Mouse (Mus musculus): Measurements from ENCODE around the gene Stk32b. TPM values are rescaled to one million over a fixed set of nuclear protein-coding genes. Genes with fewer than 3 reads are reported as not detected.

Stk32b gene
- polyA plus RNA-seq, 1 experiment from 2014 or later = 3.4 TPM

- no peaks in the 10 kb centered on the region for H3K27me3 ChIP-seq
- WGBS = 82% methylated on average over 5 of the region's 5 CpGs
- no peak overlapping the region for H3K4me3 ChIP-seq (replicated peaks)
- H3K27ac ChIP-seq = no peak overlapping the region
- no peak for ATAC-seq (replicated peaks; ENCODE audit: low FRiP score)
- H3K9ac ChIP-seq = no peak overlapping the region
- no peaks in the 10 kb centered on the region for H3K36me3 ChIP-seq
- 0 out of 2 replicates have a peak, but pooled peaks cover under 1% of the 10 kb centered on the region for H3K4me1 ChIP-seq
- H3K4me2 ChIP-seq = no peak overlapping the region
- no peaks in the 10 kb centered on the region for H3K9me3 ChIP-seq (replicated peaks)
These were observed 61.8 kb downstream of the Stk32b start for GRCm38 (mm10) chr5:37655208-37655607.

- WGBS = 51% methylated on average over 10 of the region's 10 CpGs
These were observed 66.2 kb downstream of the Stk32b start for GRCm38 (mm10) chr5:37650681-37651211.

GRCm38 (mm10) chr5:37650089-37650601, 66.8 kb downstream of the Stk32b start:
- Histone ChIP-seq H3K4me3 (replicated peaks) (no peak overlapping the region), H3K27me3 (no peaks in the 10 kb centered on the region), H3K9ac (no peak overlapping the region), H3K36me3 (no peaks in the 10 kb centered on the region), H3K4me2 (no peak overlapping the region; the same call in 1 of the 2 replicates), H3K4me1 (peaks cover 7% of the 10 kb centered on the region; the same call in 1 of the 2 replicates), H3K9me3 (replicated peaks) (no peaks in the 10 kb centered on the region), H3K27ac (peak overlapping the region; percentile 82)
- no peak for ATAC-seq (replicated peaks; ENCODE audit: low FRiP score)
- 67% methylated on average over 1 of the region's 1 CpGs for WGBS

More at GRCm38 (mm10) chr5:37650681-37651211, 66.2 kb downstream of the Stk32b start:
- peak overlapping the region; percentile 82 for H3K27ac ChIP-seq
- peaks cover 7% of the 10 kb centered on the region; the same call in 1 of the 2 replicates for H3K4me1 ChIP-seq
- no peaks in the 10 kb centered on the region for H3K36me3 ChIP-seq
- ATAC-seq (replicated peaks; ENCODE audit: low FRiP score) = peak; percentile 93
- no peak overlapping the region for H3K4me3 ChIP-seq (replicated peaks)
- H3K27me3 ChIP-seq = no peaks in the 10 kb centered on the region
- H3K9me3 ChIP-seq (replicated peaks) = no peaks in the 10 kb centered on the region
- no peak overlapping the region for H3K9ac ChIP-seq
- peak overlapping the region; percentile 14; the same call in 1 of the 2 replicates for H3K4me2 ChIP-seq

GRCm38 (mm10) chr5:37644082-37644481, 72.9 kb downstream of the Stk32b start:
- H3K4me3 ChIP-seq (replicated peaks) = no peak overlapping the region
- no peaks in the 10 kb centered on the region for H3K27me3 ChIP-seq
- no peaks in the 10 kb centered on the region for H3K9me3 ChIP-seq (replicated peaks)
- 84% methylated on average over 7 of the region's 7 CpGs for WGBS
- ATAC-seq (replicated peaks; ENCODE audit: low FRiP score) = no peak
- H3K9ac ChIP-seq = no peak overlapping the region
- H3K4me2 ChIP-seq = no peak overlapping the region
- H3K36me3 ChIP-seq = no peaks in the 10 kb centered on the region
- H3K27ac ChIP-seq = no peak overlapping the region
- H3K4me1 ChIP-seq = no peaks in the 10 kb centered on the region

- Histone ChIP-seq H3K9ac (no peak overlapping the region), H3K27me3 (no peaks in the 10 kb centered on the region), H3K9me3 (replicated peaks) (no peaks in the 10 kb centered on the region), H3K27ac (no peak overlapping the region), H3K36me3 (no peaks in the 10 kb centered on the region), H3K4me1 (no peaks in the 10 kb centered on the region), H3K4me3 (replicated peaks) (no peak overlapping the region), H3K4me2 (no peak overlapping the region)
- WGBS = 85% methylated on average over 7 of the region's 7 CpGs
- ATAC-seq (replicated peaks; ENCODE audit: low FRiP score) = no peak
These were observed 74.5 kb downstream of the Stk32b start for GRCm38 (mm10) chr5:37642486-37642885.

- H3K9ac ChIP-seq = no peak overlapping the region
- H3K4me3 ChIP-seq (replicated peaks) = no peak overlapping the region
- no peaks in the 10 kb centered on the region for H3K36me3 ChIP-seq
- 86% methylated on average over 2 of the region's 2 CpGs for WGBS
- no peak overlapping the region for H3K4me2 ChIP-seq
- no peaks in the 10 kb centered on the region for H3K27me3 ChIP-seq
- no peaks in the 10 kb centered on the region for H3K4me1 ChIP-seq
- no peak for ATAC-seq (replicated peaks; ENCODE audit: low FRiP score)
- no peak overlapping the region for H3K27ac ChIP-seq
- H3K9me3 ChIP-seq (replicated peaks) = no peaks in the 10 kb centered on the region
These were observed 82.2 kb downstream of the Stk32b start for GRCm38 (mm10) chr5:37634791-37635190.

GRCm38 (mm10) chr5:37627437-37628163, 89.4 kb downstream of the Stk32b start:
- no peak for ATAC-seq (replicated peaks; ENCODE audit: low FRiP score)
- WGBS = 84% methylated on average over 8 of the region's 8 CpGs
- Histone ChIP-seq H3K27ac (no peak overlapping the region), H3K4me3 (replicated peaks) (no peak overlapping the region), H3K36me3 (no peaks in the 10 kb centered on the region), H3K9me3 (replicated peaks) (0 out of 2 replicates have a peak, but pooled peaks cover 3% of the 10 kb centered on the region), H3K4me1 (no peaks in the 10 kb centered on the region), H3K9ac (no peak overlapping the region), H3K4me2 (no peak overlapping the region), H3K27me3 (no peaks in the 10 kb centered on the region)

- H3K4me1 ChIP-seq = no peaks in the 10 kb centered on the region
- no peak overlapping the region for H3K9ac ChIP-seq
- no peak overlapping the region for H3K27ac ChIP-seq
- H3K4me2 ChIP-seq = no peak overlapping the region
- no peaks in the 10 kb centered on the region for H3K36me3 ChIP-seq
- 85% methylated on average over 1 of the region's 1 CpGs for WGBS
- no peak for ATAC-seq (replicated peaks; ENCODE audit: low FRiP score)
- H3K27me3 ChIP-seq = no peaks in the 10 kb centered on the region
- H3K4me3 ChIP-seq (replicated peaks) = no peak overlapping the region
- no peaks in the 10 kb centered on the region for H3K9me3 ChIP-seq (replicated peaks)
These were observed 105.1 kb downstream of the Stk32b start for GRCm38 (mm10) chr5:37611874-37612273.

GRCm38 (mm10) chr5:37599566-37599965, 117.4 kb downstream of the Stk32b start:
- Histone ChIP-seq H3K4me1 (no peaks in the 10 kb centered on the region), H3K36me3 (no peaks in the 10 kb centered on the region), H3K4me2 (no peak overlapping the region), H3K27me3 (no peaks in the 10 kb centered on the region), H3K4me3 (replicated peaks) (no peak overlapping the region), H3K9ac (no peak overlapping the region), H3K27ac (no peak overlapping the region), H3K9me3 (replicated peaks) (0 out of 2 replicates have a peak, but pooled peaks cover 2% of the 10 kb centered on the region)
- ATAC-seq (replicated peaks; ENCODE audit: low FRiP score) = no peak
- 75% methylated on average over 1 of the region's 1 CpGs for WGBS

- Histone ChIP-seq H3K36me3 (no peaks in the 10 kb centered on the region), H3K9ac (no peak overlapping the region), H3K4me1 (no peaks in the 10 kb centered on the region), H3K27ac (no peak overlapping the region), H3K4me2 (no peak overlapping the region), H3K27me3 (no peaks in the 10 kb centered on the region), H3K9me3 (replicated peaks) (0 out of 2 replicates have a peak, but pooled peaks cover 2% of the 10 kb centered on the region), H3K4me3 (replicated peaks) (no peak overlapping the region)
- ATAC-seq (replicated peaks; ENCODE audit: low FRiP score) = no peak
- 91% methylated on average over 4 of the region's 4 CpGs for WGBS
These were observed 118.7 kb downstream of the Stk32b start for GRCm38 (mm10) chr5:37598271-37598670.

- no peak for ATAC-seq (replicated peaks; ENCODE audit: low FRiP score)
- H3K36me3 ChIP-seq = no peaks in the 10 kb centered on the region
- H3K27ac ChIP-seq = no peak overlapping the region
- no peaks in the 10 kb centered on the region for H3K9me3 ChIP-seq (replicated peaks)
- no peaks in the 10 kb centered on the region for H3K4me1 ChIP-seq
- H3K4me3 ChIP-seq (replicated peaks) = no peak overlapping the region
- no peak overlapping the region for H3K4me2 ChIP-seq
- 76% methylated on average over 5 of the region's 5 CpGs for WGBS
- H3K9ac ChIP-seq = no peak overlapping the region
- H3K27me3 ChIP-seq = no peaks in the 10 kb centered on the region
These were observed 124.6 kb downstream of the Stk32b start for GRCm38 (mm10) chr5:37592411-37592810.

GRCm38 (mm10) chr5:37587861-37588260, 129.1 kb downstream of the Stk32b start:
- no peak overlapping the region for H3K4me2 ChIP-seq
- 65% methylated on average over 5 of the region's 5 CpGs for WGBS
- H3K4me1 ChIP-seq = no peaks in the 10 kb centered on the region
- no peaks in the 10 kb centered on the region for H3K36me3 ChIP-seq
- no peak for ATAC-seq (replicated peaks; ENCODE audit: low FRiP score)
- H3K9me3 ChIP-seq (replicated peaks) = no peaks in the 10 kb centered on the region
- no peaks in the 10 kb centered on the region for H3K27me3 ChIP-seq
- H3K9ac ChIP-seq = no peak overlapping the region
- no peak overlapping the region for H3K4me3 ChIP-seq (replicated peaks)
- H3K27ac ChIP-seq = no peak overlapping the region

Data from kidney, embryonic 15.5 days (tissue).